Mouse (Mus musculus): Measurements from ENCODE around the gene Gtsf1l.
"Not testable (repeated sequence)": the region's sequence is repeated elsewhere in the genome, so short reads cannot be mapped to it uniquely, and the experiment has no call there.

The Gtsf1l gene

DNA sequence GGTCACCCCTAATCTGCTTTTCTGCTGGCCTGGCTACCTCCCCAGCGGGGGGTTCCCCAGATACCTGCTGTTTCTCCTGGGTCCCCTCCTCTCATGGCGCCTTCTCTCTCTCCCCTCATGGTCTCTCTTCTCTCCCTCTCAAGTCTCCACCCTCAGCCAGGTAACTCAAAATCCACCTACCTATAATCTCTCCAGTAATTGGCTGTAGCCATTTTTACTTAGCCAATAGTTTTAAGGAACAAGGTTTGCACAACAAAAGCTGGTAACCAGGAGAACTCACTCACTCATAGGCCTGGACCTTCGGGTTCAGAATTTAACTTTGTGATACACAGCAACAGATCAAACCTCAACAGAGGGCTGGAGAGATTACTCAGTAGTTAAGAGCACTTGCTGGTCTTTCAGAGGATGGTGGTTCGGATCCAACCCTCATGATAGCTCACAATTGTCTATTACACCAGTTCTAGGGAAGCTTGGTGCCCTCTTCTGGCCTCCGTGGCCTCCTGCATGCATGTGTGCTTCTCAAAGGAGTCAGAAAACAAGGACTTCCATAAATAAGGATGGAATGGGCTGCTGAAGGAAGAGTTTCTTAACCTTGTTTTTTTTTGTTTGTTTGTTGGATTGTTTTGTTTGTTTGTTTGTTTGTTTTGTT is 1.9 kb upstream of the Gtsf1l start:
- no peak for DNase-seq (ENCODE audit: low read depth in 1 of 2, low spot score in 2 of 2)

DNA sequence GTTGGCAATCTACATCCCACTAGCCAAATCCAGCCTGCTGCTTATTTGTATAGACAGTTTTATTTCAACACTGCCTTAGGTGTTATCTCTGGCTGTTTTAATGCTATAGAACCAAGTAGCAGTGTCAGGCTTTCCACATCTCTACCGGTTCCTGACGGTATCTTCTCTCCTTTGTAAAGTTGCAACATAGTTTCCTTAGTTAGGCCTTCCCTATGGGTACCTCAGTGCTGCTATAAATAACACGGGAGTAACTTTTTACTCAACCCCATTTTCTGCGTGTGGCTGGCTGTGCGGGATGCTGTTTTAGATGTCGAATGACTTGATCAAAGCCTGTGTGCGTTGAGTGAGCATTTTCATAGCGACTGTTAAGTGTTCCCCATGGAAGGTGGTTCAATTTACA is 1.1 kb downstream of the Gtsf1l start:
- no peak for DNase-seq (ENCODE audit: low read depth in 1 of 2, low spot score in 2 of 2)

DNA sequence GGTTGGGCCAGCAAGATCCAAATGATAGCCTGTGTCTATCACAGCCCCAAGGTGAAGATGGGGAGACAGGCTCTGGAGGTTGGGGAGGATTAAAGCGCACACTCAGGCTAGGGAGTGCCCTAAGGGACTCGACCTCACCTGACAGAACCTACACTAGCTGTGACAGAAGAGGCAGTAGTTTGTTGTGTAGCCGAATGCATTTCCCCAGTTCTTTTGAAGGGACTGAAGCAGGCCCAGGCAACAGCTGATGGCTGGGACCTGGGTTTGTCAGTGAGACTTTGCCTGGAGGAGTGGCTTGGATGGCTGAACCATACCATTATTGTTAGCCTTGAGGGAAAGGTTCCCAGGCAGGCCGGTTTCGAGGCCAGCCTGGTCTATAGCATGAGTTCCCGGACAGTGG is 2.6 kb downstream of the Gtsf1l start:
- DNase-seq (ENCODE audit: low read depth in 1 of 2, low spot score in 2 of 2): no peak

DNA sequence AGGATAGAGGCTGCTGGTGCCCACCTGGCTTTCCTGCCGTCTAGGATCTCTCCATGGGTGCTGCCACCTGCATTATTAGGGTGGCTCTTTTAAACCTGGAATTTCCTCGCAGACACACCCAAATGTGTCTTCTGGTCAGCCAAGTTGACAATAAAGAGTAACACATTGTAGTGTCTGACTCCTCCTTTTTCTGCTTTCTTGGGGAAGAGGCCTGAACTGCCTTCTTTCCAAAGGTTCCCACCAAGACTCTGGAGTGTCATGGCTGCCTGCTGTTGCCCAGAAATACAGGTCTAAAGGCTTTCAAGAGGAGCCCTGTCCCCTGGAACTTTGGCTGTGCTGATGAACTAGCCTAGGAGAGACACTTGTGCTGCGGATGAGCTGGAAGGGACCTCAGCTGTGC is 3.1 kb downstream of the Gtsf1l start:
- DNase-seq (ENCODE audit: low read depth in 1 of 2, low spot score in 2 of 2): no peak

DNA sequence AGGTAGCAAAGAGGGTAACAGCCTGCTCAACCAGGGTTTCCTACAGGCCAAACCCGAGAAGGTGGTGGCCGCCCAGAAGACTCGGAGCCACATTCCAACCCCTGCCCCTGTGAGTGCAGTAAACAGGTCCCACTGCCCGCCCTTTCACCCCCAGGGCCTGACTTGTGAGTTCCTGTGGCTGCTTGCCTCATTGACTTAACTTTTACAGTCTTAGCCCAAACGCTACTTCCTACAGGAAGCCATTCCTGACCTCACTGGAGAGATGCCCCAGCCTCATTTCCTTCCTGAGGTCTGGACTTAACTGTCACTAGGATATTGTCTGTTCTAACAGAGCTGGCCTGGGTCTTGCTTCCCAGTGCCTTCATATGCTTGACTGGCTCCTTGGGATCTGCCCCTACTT is 5.1 kb downstream of the Gtsf1l start:
- no peak for DNase-seq (ENCODE audit: low read depth in 1 of 2, low spot score in 2 of 2)

DNA sequence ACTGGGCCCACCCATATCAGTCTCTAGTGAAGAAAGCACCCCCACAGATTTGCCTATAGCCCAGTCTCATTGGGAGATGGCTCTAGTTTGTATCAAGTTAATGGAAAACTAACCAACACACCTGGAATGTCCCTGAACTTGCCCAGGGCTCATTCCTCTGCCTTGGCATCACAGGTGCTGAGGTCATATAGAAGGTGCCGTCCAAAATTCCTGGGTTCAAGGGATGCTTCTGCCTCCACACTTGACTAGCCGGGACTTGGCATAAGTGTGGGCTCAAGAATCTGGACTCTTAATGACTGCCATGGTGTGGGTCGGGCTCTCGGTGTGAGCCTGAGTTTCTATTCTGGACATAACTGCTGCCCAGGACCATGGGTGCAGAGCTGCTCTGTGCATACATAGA is 8.6 kb downstream of the Gtsf1l start:
- no peak for DNase-seq (ENCODE audit: low read depth in 1 of 2, low spot score in 2 of 2)

DNA sequence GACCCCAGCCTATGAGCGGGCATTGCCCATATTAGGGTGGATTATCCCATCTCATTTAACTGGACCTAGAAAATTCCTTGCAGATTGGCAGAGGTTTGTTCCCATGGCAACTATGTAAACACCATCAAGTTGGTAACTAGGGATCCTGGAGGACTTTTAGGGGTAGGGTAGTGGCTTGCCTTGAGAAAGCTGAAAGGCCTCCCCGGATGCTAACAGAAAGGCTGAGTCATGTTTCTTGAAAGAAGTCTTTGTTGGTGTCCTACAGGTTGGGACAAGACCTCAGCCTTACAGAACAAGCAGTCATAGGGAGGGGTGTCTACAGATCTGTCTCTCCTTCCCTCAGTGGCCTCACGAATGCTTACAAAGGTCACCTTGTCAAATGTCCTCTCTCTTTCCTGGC is 12.4 kb downstream of the Gtsf1l start:
- DNase-seq (ENCODE audit: low read depth in 1 of 2, low spot score in 2 of 2): no peak

DNA sequence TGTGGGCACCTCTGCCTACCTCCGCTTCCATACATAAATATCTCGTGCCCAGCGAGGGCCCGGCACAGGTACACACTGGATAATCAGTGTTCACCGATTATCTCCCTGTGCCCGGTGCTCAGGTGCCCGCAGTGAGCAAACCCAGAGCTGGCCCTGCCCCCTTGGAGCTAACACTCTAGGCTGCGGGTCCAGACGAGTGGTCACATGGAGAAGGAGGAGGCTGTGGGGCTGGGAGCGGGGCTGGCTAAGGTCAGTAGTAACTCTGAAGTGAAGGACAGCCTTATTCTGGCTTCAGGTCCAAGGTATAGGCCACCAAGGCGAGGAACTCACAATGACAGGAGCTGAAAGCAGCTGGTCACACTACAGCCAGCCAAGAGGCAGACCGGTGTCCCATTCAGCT is 12.8 kb downstream of the Gtsf1l start:
- DNase-seq (ENCODE audit: low read depth in 1 of 2, low spot score in 2 of 2): no peak

DNA sequence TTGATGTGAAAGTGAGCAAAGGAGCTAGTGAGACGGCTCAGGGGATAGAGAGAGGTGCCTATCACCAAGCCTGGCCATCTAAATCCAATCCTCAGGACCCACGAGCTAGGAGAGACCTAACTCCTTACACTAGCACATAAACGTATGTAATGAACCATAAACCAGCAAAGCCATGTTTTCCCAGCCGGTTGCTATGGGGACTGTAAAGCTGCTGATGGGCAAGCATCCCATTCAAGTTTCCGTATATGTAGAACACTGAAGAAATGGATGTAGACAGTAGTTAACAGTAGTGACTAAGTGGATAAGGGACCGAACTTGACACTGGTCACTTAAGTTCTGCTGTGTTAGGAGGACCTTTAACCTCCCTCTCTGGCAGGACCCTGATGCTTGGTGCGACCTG is 13.6 kb downstream of the Gtsf1l start:
- DNase-seq (ENCODE audit: low read depth in 1 of 2, low spot score in 2 of 2): no peak

DNA sequence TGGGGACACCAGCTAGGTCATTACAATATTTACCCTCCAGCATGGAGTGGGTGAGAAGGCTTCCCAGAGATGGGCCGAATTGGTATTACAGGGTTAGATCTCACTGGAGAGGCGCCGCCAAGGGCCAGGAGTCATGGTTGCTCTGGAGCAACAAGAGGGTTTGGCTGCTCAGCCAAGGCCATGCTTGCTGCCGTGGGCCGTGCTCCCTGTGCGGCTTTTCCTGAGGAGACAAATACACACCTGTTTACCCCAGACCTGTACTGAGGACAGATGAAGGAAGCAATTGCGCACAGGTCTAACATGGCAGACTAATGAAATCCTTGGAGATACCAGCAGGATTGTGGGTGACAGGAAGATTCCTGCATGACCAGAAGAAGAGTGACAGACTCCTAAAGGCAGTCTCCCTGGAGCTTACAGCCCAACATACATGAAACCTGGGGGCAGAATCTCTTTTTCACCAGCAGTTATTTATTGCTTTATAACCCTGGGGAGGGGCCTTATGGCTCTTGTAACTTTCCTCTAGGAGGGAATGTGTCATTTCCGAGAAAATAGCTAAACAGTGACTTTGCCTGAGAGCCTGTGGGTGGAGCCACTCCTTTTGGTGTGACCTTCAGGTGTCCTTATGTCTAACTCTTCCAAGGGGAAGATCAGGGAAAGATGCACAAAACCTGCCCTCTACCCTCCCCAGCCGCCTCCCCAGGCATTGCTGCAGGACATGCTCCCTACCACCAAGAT is 14.5 kb downstream of the Gtsf1l start:
- DNase-seq (ENCODE audit: low read depth in 1 of 2, low spot score in 2 of 2): no peak

DNA sequence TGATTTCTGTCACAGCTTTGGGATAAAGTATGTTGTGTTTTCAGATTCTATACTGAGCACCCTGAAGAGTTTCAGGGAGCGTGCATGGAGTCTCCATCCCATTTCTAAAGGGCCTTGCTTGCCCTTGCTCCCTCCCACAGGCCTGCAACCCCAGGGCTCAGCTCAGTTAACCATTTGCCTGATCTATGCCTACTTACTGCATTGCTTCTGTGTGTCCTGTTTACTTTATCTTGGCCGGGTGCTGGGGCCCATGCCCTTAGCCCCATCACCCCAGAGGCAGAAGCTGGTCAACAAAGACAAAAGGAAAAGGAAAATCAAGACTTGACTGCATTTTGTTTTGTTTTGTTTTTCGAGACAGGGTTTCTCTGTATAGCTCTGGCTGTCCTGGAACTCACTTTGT is 16.1 kb downstream of the Gtsf1l start:
- DNase-seq (ENCODE audit: low read depth in 1 of 2, low spot score in 2 of 2): no peak

DNA sequence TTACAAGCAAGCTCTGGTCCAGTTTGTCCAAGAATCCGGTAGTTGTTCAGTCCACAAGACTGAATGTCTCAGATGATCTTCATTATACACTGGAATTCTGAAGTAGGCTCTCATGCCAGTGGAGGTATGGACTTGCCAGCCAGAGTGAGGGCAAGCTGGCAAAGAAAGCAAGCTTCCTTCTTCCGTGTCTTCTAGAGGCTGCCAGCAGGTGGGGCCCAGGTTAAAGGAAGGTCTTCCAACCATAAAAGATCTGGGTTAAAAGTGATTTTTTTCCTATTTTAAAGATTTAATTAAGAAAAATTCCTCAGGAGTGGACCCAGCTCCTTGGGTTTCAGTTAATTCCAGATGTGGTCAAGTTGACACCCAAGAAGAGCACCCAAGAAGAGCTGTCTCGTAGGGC is 17.4 kb downstream of the Gtsf1l start:
- DNase-seq (ENCODE audit: low read depth in 1 of 2, low spot score in 2 of 2): no peak

DNA sequence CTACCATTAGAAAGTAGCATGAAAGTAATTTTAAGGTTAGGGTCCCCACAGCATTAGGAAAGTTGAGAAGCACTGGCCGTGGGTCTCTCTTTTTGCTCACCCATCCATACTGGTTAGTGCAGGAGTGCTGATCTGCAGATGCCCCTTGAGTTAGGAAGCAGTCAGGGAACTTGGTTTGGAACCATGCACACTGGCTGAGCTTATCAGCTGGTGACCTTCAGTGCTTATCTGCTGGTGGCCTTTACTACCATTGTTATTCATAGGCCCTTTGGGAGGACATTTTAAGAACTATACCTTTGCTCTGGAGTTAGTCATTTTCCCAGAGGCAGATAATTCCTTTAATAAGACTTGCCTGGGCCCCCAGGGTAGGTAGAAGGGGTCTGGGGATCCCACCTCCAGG is 20.4 kb downstream of the Gtsf1l start:
- no peak for DNase-seq (ENCODE audit: low read depth in 1 of 2, low spot score in 2 of 2)

DNA sequence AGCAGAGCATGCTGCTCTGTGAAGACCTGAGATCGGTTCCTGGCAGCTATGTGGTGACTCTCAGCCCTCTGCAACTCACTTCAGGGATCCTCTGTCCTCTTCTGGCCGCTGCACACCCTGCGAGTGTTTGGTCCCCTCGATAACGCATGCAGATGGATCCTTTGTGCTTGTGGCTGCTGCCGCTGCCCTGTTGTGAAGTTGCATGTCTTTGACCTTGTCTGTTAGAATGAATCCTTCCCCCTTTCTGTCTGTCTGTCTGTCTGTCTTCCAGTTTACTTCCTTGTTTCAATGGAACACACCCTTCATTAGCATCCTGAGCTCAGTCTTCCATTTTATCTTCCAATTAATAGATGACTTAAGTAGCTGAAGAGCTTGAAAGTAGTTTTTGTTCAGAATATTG is 21.3 kb downstream of the Gtsf1l start:
- no peak for DNase-seq (ENCODE audit: low read depth in 1 of 2, low spot score in 2 of 2)

DNA sequence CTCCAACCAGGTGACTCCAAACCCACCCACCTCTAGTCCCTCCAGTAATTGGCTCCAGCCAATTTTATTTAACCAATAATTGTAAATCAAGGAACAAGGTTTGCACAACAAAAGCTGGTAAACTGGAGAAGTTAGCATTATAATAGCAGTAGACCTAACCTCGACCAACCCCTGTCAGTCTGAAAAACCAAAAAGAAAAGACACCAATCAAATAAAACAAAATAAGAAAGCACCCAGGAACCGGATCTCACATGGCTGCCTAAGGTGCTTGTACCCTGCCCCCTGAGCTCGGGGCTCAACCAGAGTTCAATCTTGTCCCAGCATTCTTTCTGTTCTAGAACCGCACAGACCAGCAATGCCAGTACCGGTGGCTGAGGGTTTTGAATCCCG is 25.5 kb downstream of the Gtsf1l start:
- DNase-seq (ENCODE audit: low read depth in 1 of 2, low spot score in 2 of 2): no peak

DNA sequence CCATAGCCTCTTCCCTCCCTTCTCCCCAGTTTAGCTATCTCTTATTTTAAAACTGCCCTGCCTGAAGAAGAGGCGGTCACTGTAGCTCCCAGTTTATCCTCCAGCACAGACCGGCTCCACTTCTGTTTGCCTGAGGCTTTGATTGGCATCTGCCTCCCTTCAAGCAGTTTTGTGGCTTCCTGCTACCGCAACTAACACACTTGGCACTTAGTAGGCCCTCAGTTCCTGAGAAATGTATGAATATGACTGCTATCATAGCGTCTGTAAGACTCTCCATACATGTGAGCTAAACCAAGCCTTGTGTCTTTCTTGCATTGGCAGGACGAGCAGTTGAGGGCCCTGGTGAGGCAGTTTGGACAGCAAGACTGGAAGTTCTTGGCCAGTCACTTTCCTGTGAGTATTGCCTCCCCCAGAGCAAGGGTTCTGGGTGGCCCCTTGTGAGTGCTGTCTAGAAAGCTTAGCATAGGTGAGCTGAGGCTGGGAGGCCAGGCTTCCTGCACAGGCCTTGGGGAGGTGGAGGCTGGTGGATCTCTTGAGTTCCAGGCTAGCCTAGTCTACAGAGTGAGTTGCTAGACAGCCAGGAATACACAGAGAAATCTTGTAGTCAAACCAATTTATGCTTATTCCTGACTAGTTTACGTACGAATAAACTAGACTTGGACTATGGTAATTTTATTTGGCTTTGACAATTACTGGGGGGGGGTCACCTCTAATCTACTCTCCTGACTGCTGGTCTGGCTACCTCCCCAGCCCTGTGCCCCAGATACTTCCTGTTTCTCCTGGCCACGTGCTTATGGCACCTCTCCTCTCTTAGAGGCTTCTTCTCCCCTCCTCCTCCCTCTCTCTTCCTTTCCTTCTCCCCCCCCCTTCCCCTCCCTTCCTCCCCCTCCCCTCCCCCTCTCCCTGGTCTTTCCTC is 26.2 kb downstream of the Gtsf1l start:
- no peak for DNase-seq (ENCODE audit: low read depth in 1 of 2, low spot score in 2 of 2)

DNA sequence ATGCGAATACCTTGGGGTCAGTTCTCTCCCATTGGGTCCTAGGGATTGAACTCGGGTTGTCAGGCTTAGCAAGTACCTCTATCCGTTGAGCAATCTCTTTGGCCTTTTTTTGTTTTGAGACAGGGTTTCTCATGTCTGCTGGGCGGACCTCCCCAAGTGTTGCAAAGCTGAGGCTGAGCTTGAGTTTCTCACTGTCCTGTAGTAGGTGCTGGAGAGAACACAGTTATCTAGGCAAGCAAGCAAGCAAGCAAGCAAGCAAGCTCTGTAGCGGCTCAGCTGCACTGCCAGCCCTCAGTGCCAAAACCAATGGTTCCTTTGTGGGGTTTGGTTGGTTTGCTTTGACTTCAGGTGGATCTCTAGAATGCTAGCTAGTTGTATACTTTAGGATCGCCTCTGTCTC is 27.0 kb downstream of the Gtsf1l start:
- no peak for DNase-seq (ENCODE audit: low read depth in 1 of 2, low spot score in 2 of 2)

DNA sequence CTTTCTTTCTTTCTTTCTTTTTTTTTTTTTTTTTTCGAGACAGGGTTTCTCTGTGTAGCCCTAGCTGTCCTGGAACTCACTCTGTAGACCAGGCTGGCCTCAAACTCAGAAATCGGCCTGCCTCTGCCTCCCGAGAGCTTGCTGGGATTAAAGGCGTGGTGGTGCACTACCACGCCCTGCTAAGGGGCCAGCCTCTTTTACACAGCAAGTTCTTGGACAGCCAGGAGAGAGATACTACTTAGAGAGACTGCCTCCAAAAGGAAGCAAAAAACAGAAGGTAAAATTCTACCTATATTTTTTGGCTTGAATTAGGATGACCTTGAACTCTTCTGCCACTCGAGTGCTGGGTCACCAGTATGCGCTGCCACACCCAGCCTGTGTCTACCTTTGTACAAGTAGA is 28.7 kb downstream of the Gtsf1l start:
- DNase-seq (ENCODE audit: low read depth in 1 of 2, low spot score in 2 of 2): not testable (repeated sequence)

DNA sequence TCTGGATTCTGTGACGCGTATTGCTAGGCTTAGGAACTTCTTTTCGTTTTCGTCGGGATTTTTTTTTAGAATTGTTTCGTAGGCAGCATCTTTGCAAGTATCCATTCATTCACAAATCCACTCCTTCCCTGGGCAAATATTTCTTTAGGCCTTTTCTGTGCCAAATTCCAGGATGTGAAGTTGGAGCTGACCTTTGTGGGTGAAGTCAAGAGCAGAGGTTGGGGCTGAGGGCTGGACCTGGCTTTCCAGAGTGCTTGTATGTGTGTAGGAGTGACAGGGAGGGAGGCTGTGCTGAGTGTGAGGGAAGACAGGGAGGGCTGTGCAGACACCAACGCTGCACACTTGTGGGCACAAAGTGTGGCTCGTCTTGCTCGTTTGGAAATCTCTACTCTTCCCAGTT is 31.1 kb downstream of the Gtsf1l start:
- DNase-seq (ENCODE audit: low read depth in 1 of 2, low spot score in 2 of 2): no peak

DNA sequence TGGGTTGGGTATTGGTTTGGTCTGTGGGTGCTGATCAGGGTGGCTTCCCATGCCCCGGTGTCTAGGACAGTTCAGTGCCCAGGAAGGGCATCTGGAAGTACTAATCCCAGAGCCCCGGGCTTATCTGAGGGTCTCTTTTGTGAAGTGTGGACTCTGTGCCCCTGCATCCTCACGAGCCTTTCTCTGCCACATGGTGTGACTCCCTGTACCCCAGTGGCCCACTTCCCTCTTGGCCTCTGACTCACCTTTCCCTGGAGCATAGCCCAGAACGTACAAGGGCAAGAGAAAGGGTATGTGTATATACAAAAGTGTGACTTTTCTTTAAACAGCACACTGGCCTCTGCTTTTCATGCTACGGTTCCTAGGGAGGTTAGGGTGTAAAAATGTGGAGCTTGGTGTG is 31.9 kb downstream of the Gtsf1l start:
- DNase-seq (ENCODE audit: low read depth in 1 of 2, low spot score in 2 of 2): no peak

DNA sequence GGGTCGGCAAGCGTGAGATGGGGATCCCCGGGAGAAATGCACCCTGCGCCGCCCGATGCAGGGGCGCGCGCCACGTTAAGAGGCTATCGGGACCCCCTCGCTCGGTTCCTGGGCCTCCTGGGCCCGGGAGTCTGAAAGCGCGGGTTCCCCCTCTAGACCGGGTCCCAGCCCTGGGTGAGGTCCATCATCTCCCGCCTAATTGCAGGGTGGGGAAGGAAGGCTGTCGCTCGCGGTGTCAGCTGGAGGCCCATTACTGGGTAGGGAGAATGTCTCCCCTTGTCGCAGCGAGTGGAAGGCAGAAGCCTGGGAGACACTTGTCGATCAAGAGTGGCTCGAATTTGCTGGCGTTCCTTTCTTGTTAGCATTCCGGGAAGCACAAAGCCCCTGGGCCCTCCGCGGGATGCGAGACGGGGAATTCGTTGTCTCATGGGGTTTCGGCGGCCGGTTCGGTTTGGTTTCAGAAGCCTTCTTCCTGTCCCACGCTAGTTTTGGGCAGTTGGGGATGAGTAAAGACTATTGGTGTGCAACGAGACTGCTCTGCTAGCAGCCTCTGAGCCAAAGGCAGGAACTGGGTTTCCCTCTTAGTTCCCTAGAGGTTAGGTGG is 32.7 kb downstream of the Gtsf1l start:
- no peak for DNase-seq (ENCODE audit: low read depth in 1 of 2, low spot score in 2 of 2)

Data from monocyte, adult 2 months (primary cell).